Mouse (Mus musculus): ENCODE measurements around the gene Astn2. TPM values are rescaled to one million over a fixed set of nuclear protein-coding genes. Genes with fewer than 3 reads are reported as not detected.

The Astn2 gene
- polyA plus RNA-seq, 1 experiment = 0.65 TPM

DNA sequence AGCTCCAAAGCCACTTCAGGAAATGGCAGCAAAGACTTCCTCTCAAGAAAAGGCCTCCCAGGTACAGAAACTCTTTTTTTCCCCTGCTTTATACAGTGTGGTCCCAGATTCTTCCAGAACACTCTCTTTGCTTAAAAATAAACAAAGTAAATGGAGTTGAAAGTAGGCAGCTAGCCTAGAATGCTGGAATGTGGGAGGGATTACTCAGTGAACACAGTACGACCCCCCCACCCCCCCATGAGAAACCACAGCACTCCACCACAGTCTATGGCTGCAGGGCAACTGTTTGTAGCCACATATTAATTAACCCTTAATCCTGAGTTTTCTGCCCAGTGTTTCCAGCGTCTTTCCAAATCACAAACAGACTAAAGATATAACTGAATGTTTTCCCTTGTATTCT is 25.8 kb downstream of the Astn2 start:
- no peak overlapping the region for H3K4me3 ChIP-seq (ENCODE audit: control insufficient read depth, insufficient read depth, low read length)
- WGBS = 30% methylated on average over 2 of the region's 2 CpGs
- H3K36me3 ChIP-seq (ENCODE audit: control insufficient read depth, insufficient read depth, low read length) = no peaks in the 10 kb centered on the region
- no peaks in the 10 kb centered on the region for H3K27me3 ChIP-seq (ENCODE audit: control insufficient read depth, insufficient read depth, low read length)
- H3K27ac ChIP-seq (ENCODE audit: control insufficient read depth, insufficient read depth, low read length) = no peak overlapping the region
- no peak for DNase-seq
- no peaks in the 10 kb centered on the region for H3K4me1 ChIP-seq (replicated peaks; ENCODE audit: control insufficient read depth, insufficient read depth, low read length)
- TF ChIP-seq CTCF (IDR thresholded peaks at IDR 0.05; ENCODE audit: borderline replicate concordance, control insufficient read depth, extremely low read depth, insufficient read depth, low read length, poor library complexity) (no peak), POLR2A (IDR thresholded peaks at IDR 0.05; ENCODE audit: control insufficient read depth, extremely low read depth, insufficient read depth, low read length, poor library complexity) (no peak)

DNA sequence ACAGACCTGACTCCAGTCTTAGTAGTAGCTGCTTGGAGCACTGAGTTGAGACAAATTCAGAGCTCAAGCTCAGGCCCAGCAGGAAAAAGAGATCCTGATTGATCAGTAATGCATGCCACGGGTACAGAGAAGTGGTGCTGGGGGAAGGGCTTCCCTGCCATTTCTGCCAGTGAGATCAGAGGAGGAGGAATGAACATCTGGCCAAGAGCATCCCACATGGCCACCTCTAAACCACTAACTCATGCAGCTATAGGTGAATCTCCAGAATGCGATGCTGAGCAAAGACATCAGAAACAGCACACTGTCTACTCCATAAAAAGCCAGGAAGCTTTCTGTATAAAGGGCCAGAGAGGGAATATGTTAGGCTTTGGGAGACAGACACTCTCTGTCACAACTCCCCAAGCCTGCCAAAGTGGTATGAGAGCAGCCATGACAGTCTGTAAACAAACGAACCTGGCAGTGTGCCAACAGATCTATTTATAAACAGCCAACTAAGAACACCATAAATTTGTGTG is 33.8 kb downstream of the Astn2 start:
- WGBS = 71% methylated on average over 3 of the region's 3 CpGs
- DNase-seq = no peak
- no peak for TF ChIP-seq CTCF (IDR thresholded peaks at IDR 0.05; ENCODE audit: borderline replicate concordance, control insufficient read depth, extremely low read depth, insufficient read depth, low read length, poor library complexity)
- TF ChIP-seq POLR2A (IDR thresholded peaks at IDR 0.05; ENCODE audit: control insufficient read depth, extremely low read depth, insufficient read depth, low read length, poor library complexity) = no peak

DNA sequence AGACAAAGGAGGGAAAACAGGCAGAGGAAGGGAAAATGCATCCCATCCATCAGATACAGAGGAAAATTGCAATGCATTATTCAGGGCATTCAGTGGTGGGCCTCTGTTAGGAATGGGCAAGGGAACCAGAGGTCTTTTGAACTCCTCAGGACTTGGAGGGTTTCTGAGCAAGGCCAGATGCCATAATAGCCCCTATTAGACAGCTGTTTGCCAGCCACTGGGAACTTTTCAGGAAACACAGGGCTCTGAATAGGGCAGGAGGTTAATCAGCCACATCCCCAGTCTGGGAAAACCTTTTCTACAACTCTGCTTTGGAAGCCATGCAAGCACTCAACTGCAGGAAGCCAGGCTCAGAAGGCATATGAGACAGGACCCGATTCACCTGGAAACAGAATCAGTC is 38.9 kb downstream of the Astn2 start:
- TF ChIP-seq POLR2A (IDR thresholded peaks at IDR 0.05; ENCODE audit: control insufficient read depth, extremely low read depth, insufficient read depth, low read length, poor library complexity) (no peak), CTCF (IDR thresholded peaks at IDR 0.05; ENCODE audit: borderline replicate concordance, control insufficient read depth, extremely low read depth, insufficient read depth, low read length, poor library complexity) (no peak)
- Histone ChIP-seq H3K27ac (ENCODE audit: control insufficient read depth, insufficient read depth, low read length) (no peak overlapping the region), H3K4me1 (replicated peaks; ENCODE audit: control insufficient read depth, insufficient read depth, low read length) (no peaks in the 10 kb centered on the region), H3K27me3 (ENCODE audit: control insufficient read depth, insufficient read depth, low read length) (no peaks in the 10 kb centered on the region), H3K4me3 (ENCODE audit: control insufficient read depth, insufficient read depth, low read length) (no peak overlapping the region), H3K36me3 (ENCODE audit: control insufficient read depth, insufficient read depth, low read length) (no peaks in the 10 kb centered on the region)
- DNase-seq = no peak
- 50% methylated on average over 1 of the region's 1 CpGs for WGBS

More for the DNA sequence above, 33.8 kb downstream of the Astn2 start:
- H3K4me3 ChIP-seq (ENCODE audit: control insufficient read depth, insufficient read depth, low read length) = no peak overlapping the region
- no peaks in the 10 kb centered on the region for H3K4me1 ChIP-seq (replicated peaks; ENCODE audit: control insufficient read depth, insufficient read depth, low read length)
- no peaks in the 10 kb centered on the region for H3K27me3 ChIP-seq (ENCODE audit: control insufficient read depth, insufficient read depth, low read length)
- H3K36me3 ChIP-seq (ENCODE audit: control insufficient read depth, insufficient read depth, low read length) = no peaks in the 10 kb centered on the region
- no peak overlapping the region for H3K27ac ChIP-seq (ENCODE audit: control insufficient read depth, insufficient read depth, low read length)

DNA sequence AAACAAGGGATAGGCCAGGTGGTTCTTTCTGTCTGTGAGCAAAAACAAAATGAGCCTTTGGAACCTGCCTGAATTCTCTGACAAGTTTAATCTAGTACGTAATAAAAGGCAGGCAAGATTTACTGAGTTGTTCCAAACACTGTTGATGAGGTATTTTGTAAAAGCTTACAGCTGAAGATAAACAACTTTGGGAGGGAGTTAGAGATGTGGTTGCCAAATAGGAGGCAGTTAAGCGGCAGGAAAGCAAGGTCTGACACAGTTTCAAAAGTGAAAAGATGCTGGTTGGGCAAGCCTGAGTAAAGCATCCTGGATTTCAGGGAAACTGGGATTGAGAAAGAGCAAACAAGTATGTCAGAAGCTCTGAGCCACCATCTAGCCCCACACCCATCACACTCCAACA is 59.8 kb downstream of the Astn2 start:
- H3K4me3 ChIP-seq (ENCODE audit: control insufficient read depth, insufficient read depth, low read length) = no peak overlapping the region
- no peak for TF ChIP-seq CTCF (IDR thresholded peaks at IDR 0.05; ENCODE audit: borderline replicate concordance, control insufficient read depth, extremely low read depth, insufficient read depth, low read length, poor library complexity)
- TF ChIP-seq POLR2A (IDR thresholded peaks at IDR 0.05; ENCODE audit: control insufficient read depth, extremely low read depth, insufficient read depth, low read length, poor library complexity) = no peak
- H3K27me3 ChIP-seq (ENCODE audit: control insufficient read depth, insufficient read depth, low read length) = no peaks in the 10 kb centered on the region
- H3K27ac ChIP-seq (ENCODE audit: control insufficient read depth, insufficient read depth, low read length) = no peak overlapping the region
- H3K36me3 ChIP-seq (ENCODE audit: control insufficient read depth, insufficient read depth, low read length) = no peaks in the 10 kb centered on the region
- DNase-seq = no peak
- WGBS = 76% methylated on average over 2 of the region's 2 CpGs
- H3K4me1 ChIP-seq (replicated peaks; ENCODE audit: control insufficient read depth, insufficient read depth, low read length) = no peaks in the 10 kb centered on the region

DNA sequence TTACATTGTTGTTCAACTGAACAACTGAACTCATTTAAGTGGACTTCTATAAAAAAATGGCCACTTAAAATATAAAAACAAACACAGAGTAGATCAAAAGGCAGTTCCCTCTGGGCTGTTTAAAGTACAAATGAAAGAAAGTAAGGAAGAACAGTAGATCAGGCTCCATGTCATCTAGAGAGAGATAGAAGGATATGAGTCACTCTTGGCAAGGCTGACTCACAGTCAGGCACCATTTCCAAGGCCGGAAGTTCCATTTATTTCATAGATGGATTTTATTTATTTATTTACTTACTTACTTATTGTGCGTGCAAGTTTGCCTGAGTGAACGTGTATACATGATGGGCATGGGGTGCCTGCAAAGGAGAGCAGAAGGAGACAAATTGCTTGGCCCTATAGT is 67.0 kb downstream of the Astn2 start:
- no peaks in the 10 kb centered on the region for H3K4me1 ChIP-seq (replicated peaks; ENCODE audit: control insufficient read depth, insufficient read depth, low read length)
- 74% methylated on average over 3 of the region's 3 CpGs for WGBS
- no peak overlapping the region for H3K4me3 ChIP-seq (ENCODE audit: control insufficient read depth, insufficient read depth, low read length)
- no peaks in the 10 kb centered on the region for H3K27me3 ChIP-seq (ENCODE audit: control insufficient read depth, insufficient read depth, low read length)
- no peak for DNase-seq
- no peak for TF ChIP-seq POLR2A (IDR thresholded peaks at IDR 0.05; ENCODE audit: control insufficient read depth, extremely low read depth, insufficient read depth, low read length, poor library complexity)
- TF ChIP-seq CTCF (IDR thresholded peaks at IDR 0.05; ENCODE audit: borderline replicate concordance, control insufficient read depth, extremely low read depth, insufficient read depth, low read length, poor library complexity) = no peak
- no peak overlapping the region for H3K27ac ChIP-seq (ENCODE audit: control insufficient read depth, insufficient read depth, low read length)
- no peaks in the 10 kb centered on the region for H3K36me3 ChIP-seq (ENCODE audit: control insufficient read depth, insufficient read depth, low read length)

DNA sequence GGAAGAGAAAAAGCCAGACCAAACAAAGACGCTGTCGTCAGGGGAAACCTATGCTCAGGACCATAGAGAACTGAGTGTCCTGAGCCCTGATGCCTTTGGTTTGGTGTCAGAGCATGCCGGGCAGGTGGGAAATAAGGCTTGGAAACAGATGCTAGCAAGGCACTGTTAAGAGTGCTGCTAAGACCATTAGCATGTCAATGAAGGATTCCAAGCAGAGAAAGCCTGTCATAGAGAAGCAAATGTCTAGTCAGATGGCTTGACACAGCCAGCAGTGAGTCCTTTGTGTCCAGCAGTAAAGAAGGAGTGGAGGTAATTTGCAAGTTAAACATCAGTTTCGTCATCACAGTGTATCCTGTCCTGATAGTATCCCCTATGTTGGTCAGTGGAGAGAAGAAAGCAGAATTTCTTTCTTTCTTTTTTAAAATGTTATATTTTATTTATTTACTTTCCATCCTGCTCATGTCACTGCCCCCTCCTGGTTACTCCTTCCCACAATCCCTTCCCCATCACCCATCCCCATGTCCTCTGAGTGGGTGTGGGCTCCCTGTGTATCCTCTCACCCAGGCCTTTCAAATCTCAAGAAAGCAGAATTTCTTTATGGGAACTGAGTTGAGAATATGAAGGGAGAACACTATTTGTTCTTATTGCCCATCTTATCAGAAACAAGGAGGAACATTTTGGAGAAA is 73.7 kb downstream of the Astn2 start:
- WGBS = 38% methylated on average over 4 of the region's 4 CpGs
- Histone ChIP-seq H3K4me1 (replicated peaks; ENCODE audit: control insufficient read depth, insufficient read depth, low read length) (no peaks in the 10 kb centered on the region), H3K36me3 (ENCODE audit: control insufficient read depth, insufficient read depth, low read length) (no peaks in the 10 kb centered on the region), H3K27me3 (ENCODE audit: control insufficient read depth, insufficient read depth, low read length) (no peaks in the 10 kb centered on the region), H3K27ac (ENCODE audit: control insufficient read depth, insufficient read depth, low read length) (no peak overlapping the region), H3K4me3 (ENCODE audit: control insufficient read depth, insufficient read depth, low read length) (no peak overlapping the region)
- no peak for DNase-seq
- TF ChIP-seq CTCF (IDR thresholded peaks at IDR 0.05; ENCODE audit: borderline replicate concordance, control insufficient read depth, extremely low read depth, insufficient read depth, low read length, poor library complexity) (no peak), POLR2A (IDR thresholded peaks at IDR 0.05; ENCODE audit: control insufficient read depth, extremely low read depth, insufficient read depth, low read length, poor library complexity) (no peak)
